Mouse (Mus musculus): Measurements from ENCODE around the gene Aes. TPM values are rescaled to one million over a fixed set of nuclear protein-coding genes. Genes with fewer than 3 reads are reported as not detected.

Gene Aes
- polyA plus RNA-seq (2014; fragmentation: Nextera tagmentation; extraction: Ambion mirVana): 387 and 412 TPM in 2 replicates

DNA sequence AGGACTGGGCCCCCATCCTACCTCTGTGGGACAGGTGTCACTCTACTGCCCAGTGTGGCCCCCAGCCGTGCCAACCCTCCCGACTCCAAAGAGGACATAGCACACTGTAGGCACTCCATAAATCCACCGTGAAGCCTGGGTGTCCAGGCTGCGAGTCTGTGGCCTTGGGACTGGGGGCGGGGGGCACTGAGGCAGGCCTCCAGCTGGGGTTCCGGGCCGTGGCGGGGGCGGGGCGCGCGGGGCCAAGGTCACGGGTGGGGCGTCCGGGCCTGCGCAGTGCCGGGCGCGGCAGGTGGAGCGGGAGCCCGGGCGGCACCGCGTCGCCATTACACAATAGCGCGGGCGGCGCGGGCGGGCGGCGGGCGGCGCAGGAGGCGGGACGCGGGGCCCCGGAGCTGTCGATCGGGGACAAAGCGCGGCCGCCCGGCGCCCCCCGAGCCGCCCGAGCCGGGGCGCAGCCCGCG, at the start of gene Aes:
Aes (plus strand) TSS at position 326 of the 464 bp plus-strand sequence.
- DNase-seq (ENCODE audit: low spot score): no peak
- H3K9ac ChIP-seq (ENCODE audit: low read depth, low read length): peak within 1 kb of the TSS; percentile 96
- ATAC-seq (ENCODE audit: low read depth): peak; percentile 70
- H3K4me1 ChIP-seq (ENCODE audit: control insufficient read depth, insufficient read depth, low read length): peaks cover 24% of the 10 kb centered on the region
- peak within 1 kb of the TSS; percentile 85 for H3K4me2 ChIP-seq (ENCODE audit: low read depth, low read length)
- no peaks in the 10 kb centered on the region for H3K9me3 ChIP-seq (ENCODE audit: control insufficient read depth, low read length)
- peaks cover 18% of the 10 kb centered on the region; the same call in 1 of the 2 replicates for H3K36me3 ChIP-seq (ENCODE audit: control insufficient read depth, insufficient read depth, low read length)
- H3K4me3 ChIP-seq (ENCODE audit: low read depth, low read length): peak within 1 kb of the TSS; percentile 82
- 0% methylated on average over 5 of the region's 53 CpGs for WGBS
- H3K27me3 ChIP-seq (replicated peaks; ENCODE audit: control insufficient read depth, insufficient read depth, low read length): no peaks in the 10 kb centered on the region
- H3K27ac ChIP-seq (replicated peaks; ENCODE audit: low read depth, low read length): peak within 1 kb of the TSS; percentile 90

GRCm38 (mm10) chr10:81510246-81510810, 49.0 kb upstream of the Aes start:
- H3K4me3 ChIP-seq (ENCODE audit: low read depth, low read length): no peak overlapping the region
- no peak overlapping the region for H3K4me2 ChIP-seq (ENCODE audit: low read depth, low read length)
- DNase-seq (ENCODE audit: low spot score): no peak
- H3K36me3 ChIP-seq (ENCODE audit: control insufficient read depth, insufficient read depth, low read length): no peaks in the 10 kb centered on the region
- no peak for ATAC-seq (ENCODE audit: low read depth)
- H3K9me3 ChIP-seq (ENCODE audit: control insufficient read depth, low read length): no peaks in the 10 kb centered on the region
- no peak overlapping the region for H3K9ac ChIP-seq (ENCODE audit: low read depth, low read length)
- 78% methylated on average over 14 of the region's 14 CpGs for WGBS
- H3K4me1 ChIP-seq (ENCODE audit: control insufficient read depth, insufficient read depth, low read length): no peaks in the 10 kb centered on the region
- no peaks in the 10 kb centered on the region for H3K27me3 ChIP-seq (replicated peaks; ENCODE audit: control insufficient read depth, insufficient read depth, low read length)
- no peak overlapping the region for H3K27ac ChIP-seq (replicated peaks; ENCODE audit: low read depth, low read length)

DNA sequence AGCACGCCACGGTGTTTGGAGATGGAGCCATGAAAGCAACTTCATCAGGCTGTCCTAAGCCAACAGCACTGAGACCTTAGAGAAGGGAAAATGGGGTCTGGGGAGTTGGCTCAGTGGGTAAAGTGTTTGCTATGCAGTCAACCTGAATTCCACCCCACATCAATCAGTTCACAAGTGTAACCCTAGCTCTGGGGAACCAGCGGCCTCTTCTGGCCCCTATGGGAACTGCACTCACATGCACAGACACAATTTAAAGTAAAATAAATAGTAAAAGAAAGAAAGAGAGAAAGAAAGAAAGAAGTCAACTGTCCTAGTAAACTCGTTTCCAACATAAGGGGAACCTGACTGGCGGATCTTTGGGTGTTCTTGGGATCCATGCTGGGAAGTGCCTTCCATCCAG, 45.5 kb upstream of the Aes start:
- Histone ChIP-seq H3K4me1 (ENCODE audit: control insufficient read depth, insufficient read depth, low read length) (no peaks in the 10 kb centered on the region), H3K27ac (replicated peaks; ENCODE audit: low read depth, low read length) (no peak overlapping the region), H3K4me2 (ENCODE audit: low read depth, low read length) (no peak overlapping the region), H3K9me3 (ENCODE audit: control insufficient read depth, low read length) (no peaks in the 10 kb centered on the region), H3K4me3 (ENCODE audit: low read depth, low read length) (no peak overlapping the region), H3K27me3 (replicated peaks; ENCODE audit: control insufficient read depth, insufficient read depth, low read length) (no peaks in the 10 kb centered on the region), H3K9ac (ENCODE audit: low read depth, low read length) (no peak overlapping the region), H3K36me3 (ENCODE audit: control insufficient read depth, insufficient read depth, low read length) (no peaks in the 10 kb centered on the region)
- ATAC-seq (ENCODE audit: low read depth) (no peak), DNase-seq (ENCODE audit: low spot score) (no peak)
- WGBS: 80% methylated on average over 5 of the region's 5 CpGs

DNA sequence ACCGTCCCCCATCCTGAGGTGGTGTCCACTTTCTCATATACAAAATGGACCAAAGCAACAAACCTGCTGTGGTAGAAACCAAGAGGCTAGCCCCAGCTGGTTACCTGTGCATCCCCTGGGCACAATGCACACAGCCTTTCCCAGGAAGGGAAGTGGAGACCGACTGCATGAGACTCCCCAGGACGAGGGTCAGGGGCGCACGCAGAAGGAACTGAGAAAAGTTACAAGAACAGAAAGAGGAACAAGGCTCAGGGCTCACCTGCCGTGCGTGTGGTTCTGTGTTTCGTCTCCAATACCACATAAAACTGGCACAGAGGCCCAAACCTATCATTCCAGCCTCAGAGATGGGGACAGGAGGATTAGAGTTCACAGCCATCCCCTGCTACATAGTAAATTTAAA, 42.1 kb upstream of the Aes start:
- Histone ChIP-seq H3K9ac (ENCODE audit: low read depth, low read length) (no peak overlapping the region), H3K4me1 (ENCODE audit: control insufficient read depth, insufficient read depth, low read length) (no peaks in the 10 kb centered on the region), H3K27ac (replicated peaks; ENCODE audit: low read depth, low read length) (no peak overlapping the region), H3K36me3 (ENCODE audit: control insufficient read depth, insufficient read depth, low read length) (no peaks in the 10 kb centered on the region), H3K4me2 (ENCODE audit: low read depth, low read length) (no peak overlapping the region), H3K9me3 (ENCODE audit: control insufficient read depth, low read length) (no peaks in the 10 kb centered on the region), H3K4me3 (ENCODE audit: low read depth, low read length) (no peak overlapping the region), H3K27me3 (replicated peaks; ENCODE audit: control insufficient read depth, insufficient read depth, low read length) (no peaks in the 10 kb centered on the region)
- 72% methylated on average over 8 of the region's 8 CpGs for WGBS
- DNase-seq (ENCODE audit: low spot score) (no peak), ATAC-seq (ENCODE audit: low read depth) (no peak)

DNA sequence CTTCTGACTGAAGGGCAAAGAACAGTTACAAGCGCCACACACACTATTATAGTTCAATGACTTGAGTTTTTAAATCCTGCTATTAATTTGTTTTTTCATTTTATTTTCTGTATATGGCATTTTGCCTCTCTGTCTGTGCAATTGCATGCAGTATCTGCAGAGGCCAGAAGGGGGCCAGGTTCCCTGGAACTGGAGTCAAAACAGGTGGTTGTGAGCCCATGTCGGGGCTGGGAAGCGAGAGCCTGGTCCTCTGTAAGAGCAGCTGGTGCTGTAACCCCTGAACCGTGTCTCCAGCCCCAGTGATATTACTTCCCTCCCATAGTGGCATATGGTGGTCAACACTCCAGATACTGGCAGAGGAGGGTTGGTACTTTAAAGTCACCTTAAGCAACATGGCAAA, 40.7 kb upstream of the Aes start:
- H3K9me3 ChIP-seq (ENCODE audit: control insufficient read depth, low read length): no peaks in the 10 kb centered on the region
- H3K4me2 ChIP-seq (ENCODE audit: low read depth, low read length): no peak overlapping the region
- no peaks in the 10 kb centered on the region for H3K4me1 ChIP-seq (ENCODE audit: control insufficient read depth, insufficient read depth, low read length)
- H3K9ac ChIP-seq (ENCODE audit: low read depth, low read length): no peak overlapping the region
- DNase-seq (ENCODE audit: low spot score): peak; percentile 60
- 10% methylated on average over 4 of the region's 4 CpGs for WGBS
- ATAC-seq (ENCODE audit: low read depth): no peak
- H3K36me3 ChIP-seq (ENCODE audit: control insufficient read depth, insufficient read depth, low read length): no peaks in the 10 kb centered on the region
- H3K27me3 ChIP-seq (replicated peaks; ENCODE audit: control insufficient read depth, insufficient read depth, low read length): no peaks in the 10 kb centered on the region
- no peak overlapping the region for H3K4me3 ChIP-seq (ENCODE audit: low read depth, low read length)
- H3K27ac ChIP-seq (replicated peaks; ENCODE audit: low read depth, low read length): no peak overlapping the region

- no peaks in the 10 kb centered on the region for H3K4me1 ChIP-seq (ENCODE audit: control insufficient read depth, insufficient read depth, low read length)
- no peak overlapping the region for H3K4me3 ChIP-seq (ENCODE audit: low read depth, low read length)
- no peak overlapping the region for H3K9ac ChIP-seq (ENCODE audit: low read depth, low read length)
- WGBS: 83% methylated on average over 6 of the region's 6 CpGs
- no peaks in the 10 kb centered on the region for H3K27me3 ChIP-seq (replicated peaks; ENCODE audit: control insufficient read depth, insufficient read depth, low read length)
- no peaks in the 10 kb centered on the region for H3K36me3 ChIP-seq (ENCODE audit: control insufficient read depth, insufficient read depth, low read length)
- no peak overlapping the region for H3K27ac ChIP-seq (replicated peaks; ENCODE audit: low read depth, low read length)
- DNase-seq (ENCODE audit: low spot score) (no peak), ATAC-seq (ENCODE audit: low read depth) (no peak)
- no peaks in the 10 kb centered on the region for H3K9me3 ChIP-seq (ENCODE audit: control insufficient read depth, low read length)
- no peak overlapping the region for H3K4me2 ChIP-seq (ENCODE audit: low read depth, low read length)
Observed at GRCm38 (mm10) chr10:81519227-81519977, 39.9 kb upstream of the Aes start.

DNA sequence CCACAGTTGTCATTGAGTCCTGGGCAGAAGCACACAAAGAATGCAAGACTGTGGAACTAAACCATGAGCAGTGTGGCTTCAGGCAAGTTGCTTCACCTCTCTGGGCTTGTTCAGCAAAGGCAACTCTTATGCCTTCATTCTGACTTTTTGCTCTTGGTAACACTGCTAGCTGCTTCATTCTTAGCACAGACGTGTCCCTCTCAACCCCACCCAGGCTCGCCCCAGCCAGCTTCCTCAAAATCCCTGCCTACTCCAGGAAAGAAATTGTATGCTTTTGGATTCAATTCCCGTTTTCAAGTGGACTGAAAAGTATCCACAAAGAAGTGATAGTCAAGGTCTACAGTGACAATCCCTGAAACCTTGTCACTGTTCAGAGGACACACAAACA, 39.3 kb upstream of the Aes start:
- DNase-seq (ENCODE audit: low spot score) (no peak), ATAC-seq (ENCODE audit: low read depth) (no peak)
- H3K4me3 ChIP-seq (ENCODE audit: low read depth, low read length): no peak overlapping the region
- H3K36me3 ChIP-seq (ENCODE audit: control insufficient read depth, insufficient read depth, low read length): no peaks in the 10 kb centered on the region
- no peak overlapping the region for H3K27ac ChIP-seq (replicated peaks; ENCODE audit: low read depth, low read length)
- WGBS: 77% methylated on average over 3 of the region's 3 CpGs
- H3K4me1 ChIP-seq (ENCODE audit: control insufficient read depth, insufficient read depth, low read length): no peaks in the 10 kb centered on the region
- no peak overlapping the region for H3K4me2 ChIP-seq (ENCODE audit: low read depth, low read length)
- H3K27me3 ChIP-seq (replicated peaks; ENCODE audit: control insufficient read depth, insufficient read depth, low read length): no peaks in the 10 kb centered on the region
- no peak overlapping the region for H3K9ac ChIP-seq (ENCODE audit: low read depth, low read length)
- no peaks in the 10 kb centered on the region for H3K9me3 ChIP-seq (ENCODE audit: control insufficient read depth, low read length)

DNA sequence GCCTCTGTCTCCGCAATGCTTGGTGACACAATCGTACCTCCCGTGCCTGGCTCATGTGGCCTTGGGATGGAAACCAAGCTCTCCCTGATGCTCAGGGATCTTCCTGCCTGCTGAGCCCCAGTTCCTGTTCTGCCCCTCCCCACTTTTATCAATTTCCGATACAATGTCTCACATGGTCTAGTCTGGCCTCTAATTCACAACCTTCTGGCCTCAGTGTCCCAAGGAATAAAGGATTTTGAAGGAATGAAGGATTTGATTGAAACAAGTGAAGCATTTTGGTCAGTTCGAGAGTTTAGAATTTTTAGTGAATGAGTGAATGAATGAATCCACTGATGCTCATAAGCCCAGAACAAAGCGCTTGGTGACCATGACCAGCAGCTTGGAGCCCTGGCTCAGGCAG, 36.1 kb upstream of the Aes start:
- H3K4me3 ChIP-seq (ENCODE audit: low read depth, low read length): 0 out of 2 replicates have a peak overlapping the region, but pooled peaks have one; percentile 15
- H3K36me3 ChIP-seq (ENCODE audit: control insufficient read depth, insufficient read depth, low read length): no peaks in the 10 kb centered on the region
- WGBS: 77% methylated on average over 6 of the region's 6 CpGs
- no peak overlapping the region for H3K27ac ChIP-seq (replicated peaks; ENCODE audit: low read depth, low read length)
- no peaks in the 10 kb centered on the region for H3K4me1 ChIP-seq (ENCODE audit: control insufficient read depth, insufficient read depth, low read length)
- no peak overlapping the region for H3K9ac ChIP-seq (ENCODE audit: low read depth, low read length)
- 0 out of 2 replicates have a peak overlapping the region, but pooled peaks have one; percentile 21 for H3K4me2 ChIP-seq (ENCODE audit: low read depth, low read length)
- no peaks in the 10 kb centered on the region for H3K9me3 ChIP-seq (ENCODE audit: control insufficient read depth, low read length)
- H3K27me3 ChIP-seq (replicated peaks; ENCODE audit: control insufficient read depth, insufficient read depth, low read length): no peaks in the 10 kb centered on the region
- ATAC-seq (ENCODE audit: low read depth) (no peak), DNase-seq (ENCODE audit: low spot score) (no peak)
